Mouse (Mus musculus): ENCODE results near the gene Esyt1. TPM values are rescaled to one million over a fixed set of nuclear protein-coding genes. Genes with fewer than 3 reads are reported as not detected.
"Not testable (repeated sequence)": the region's sequence is repeated elsewhere in the genome, so short reads cannot be mapped to it uniquely, and the experiment has no call there.

The Esyt1 gene
- polyA plus RNA-seq, 1 experiment, result 166 TPM

DNA sequence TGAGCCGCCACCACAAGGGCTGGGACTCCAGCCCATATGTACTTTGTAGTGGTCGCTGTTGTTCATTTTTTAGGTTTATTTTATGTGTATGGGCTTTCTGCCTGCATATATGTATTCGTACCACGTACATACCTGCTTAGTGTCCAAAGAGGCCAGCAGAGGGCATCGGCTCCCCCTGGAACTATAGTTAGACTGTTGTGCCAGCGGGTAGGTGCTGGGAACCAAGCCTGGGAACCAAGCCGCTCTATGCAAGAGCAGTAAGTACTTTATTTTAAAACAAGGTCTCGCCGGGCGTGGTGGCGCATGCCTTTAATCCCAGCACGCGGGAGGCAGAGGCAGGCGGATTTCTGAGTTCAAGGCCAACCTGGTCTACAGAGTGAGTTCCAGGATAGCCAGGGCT lies 19.7 kb downstream of the Esyt1 start:
- H3K4me2 ChIP-seq (ENCODE audit: low read depth), result no peak overlapping the region
- H3K79me2 ChIP-seq (ENCODE audit: control insufficient read depth, insufficient read depth), result no peaks in the 10 kb centered on the region
- no peak for TF ChIP-seq MYOD1 (IDR thresholded peaks at IDR 0.05; ENCODE audit: control insufficient read depth in 1 of 3, insufficient read length in 2 of 3, low read depth in 2 of 3)
- no peak for TF ChIP-seq MYOG (IDR thresholded peaks at IDR 0.05; ENCODE audit: control insufficient read depth in 1 of 3, insufficient read depth in 1 of 3, insufficient read length in 2 of 3, low read depth in 2 of 3)
- no peak for TF ChIP-seq SRF (IDR thresholded peaks at IDR 0.05; ENCODE audit: control insufficient read depth, insufficient read length, low read depth)
- no peak for TF ChIP-seq MAX (IDR thresholded peaks at IDR 0.05; ENCODE audit: low read depth)
- TF ChIP-seq POLR2AphosphoS2 (IDR thresholded peaks at IDR 0.05; ENCODE audit: insufficient read length, low read depth), result no peak
- TF ChIP-seq POLR2A (IDR thresholded peaks at IDR 0.05; ENCODE audit: insufficient read length, low read depth), result no peak
- TF ChIP-seq CEBPB (IDR thresholded peaks at IDR 0.05; ENCODE audit: insufficient read depth, poor library complexity, severe bottlenecking), result no peak
- TF ChIP-seq USF1 (IDR thresholded peaks at IDR 0.05; ENCODE audit: low read depth), result no peak
- TF ChIP-seq TCF12 (IDR thresholded peaks at IDR 0.05; ENCODE audit: insufficient read depth, poor library complexity, severe bottlenecking), result no peak
- TF ChIP-seq TCF3 (IDR thresholded peaks at IDR 0.05; ENCODE audit: insufficient read length, low read depth), result no peak
- no peak for TF ChIP-seq REST (IDR thresholded peaks at IDR 0.05; ENCODE audit: insufficient read depth, insufficient read length)
- no peak for TF ChIP-seq E2F4 (IDR thresholded peaks at IDR 0.05; ENCODE audit: insufficient read depth)
- peaks cover 19% of the 10 kb centered on the region for H3K36me3 ChIP-seq (ENCODE audit: control insufficient read depth, insufficient read depth)
- no peaks in the 10 kb centered on the region for H3K27me3 ChIP-seq (ENCODE audit: control insufficient read depth, insufficient read depth, insufficient read length)
- H3ac ChIP-seq (ENCODE audit: control insufficient read depth, insufficient read length), result no peak overlapping the region
- no peak overlapping the region for H3K4me3 ChIP-seq

DNA sequence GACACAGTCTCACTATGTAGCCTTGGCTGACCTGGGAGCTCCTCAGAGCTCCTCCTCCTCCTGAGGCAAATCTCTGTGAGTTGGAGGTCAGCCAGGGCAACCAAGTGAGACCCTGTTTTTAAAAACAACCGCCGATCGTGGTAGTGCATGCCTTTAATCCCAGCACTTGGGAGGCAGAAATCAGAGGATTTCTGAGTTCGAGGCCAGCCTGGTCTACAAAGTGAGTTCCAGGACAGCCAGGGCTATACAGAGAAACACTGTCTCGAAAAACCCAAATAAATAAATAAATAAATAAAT lies 20.4 kb downstream of the Esyt1 start:
- not testable (repeated sequence) for H3ac ChIP-seq (ENCODE audit: control insufficient read depth, insufficient read length); H3K4me3 ChIP-seq

DNA sequence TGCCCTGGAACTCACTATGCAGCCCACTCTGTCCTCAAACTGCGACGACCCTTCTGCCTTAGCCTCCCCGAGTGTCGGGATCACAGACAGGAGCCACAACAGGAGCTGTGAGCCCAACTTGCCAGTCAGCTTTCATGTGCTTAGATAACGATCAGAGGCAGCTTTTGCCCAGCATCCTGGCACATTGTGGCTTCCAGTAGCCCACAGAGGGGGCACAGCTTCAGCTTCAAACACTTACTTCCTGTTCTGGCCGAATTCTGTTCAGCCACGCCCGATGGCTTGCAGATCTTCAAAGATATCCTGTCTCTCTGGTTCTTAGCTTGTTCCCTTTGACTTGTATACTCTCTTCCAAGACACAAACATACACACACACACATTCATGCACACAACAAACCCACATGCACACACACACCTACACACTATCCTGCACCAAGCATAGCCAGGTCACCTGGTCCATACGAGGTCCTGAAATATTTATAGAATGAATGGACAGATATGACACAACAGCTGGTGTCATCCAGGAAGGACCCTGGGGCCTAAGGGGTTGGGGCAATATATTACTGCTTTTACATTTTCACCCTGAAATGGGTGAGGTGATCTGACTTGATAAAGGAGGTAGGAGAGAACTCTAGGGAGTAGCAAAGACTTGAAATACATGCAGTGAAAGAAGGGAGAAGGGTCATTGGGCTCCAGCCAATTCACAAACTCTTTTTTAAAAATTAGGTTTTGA lies 20.9 kb downstream of the Esyt1 start:
- Histone ChIP-seq H3K36me3 (ENCODE audit: control insufficient read depth, insufficient read depth) (peaks cover 8% of the 10 kb centered on the region), H3K4me2 (ENCODE audit: low read depth) (peak overlapping the region; percentile 25), H3K4me3 (no peak overlapping the region), H3ac (ENCODE audit: control insufficient read depth, insufficient read length) (no peak overlapping the region), H3K27me3 (ENCODE audit: control insufficient read depth, insufficient read depth, insufficient read length) (no peaks in the 10 kb centered on the region), H3K79me2 (ENCODE audit: control insufficient read depth, insufficient read depth) (no peaks in the 10 kb centered on the region)
- TF ChIP-seq MYOG (IDR thresholded peaks at IDR 0.05; ENCODE audit: control insufficient read depth in 1 of 3, insufficient read depth in 1 of 3, insufficient read length in 2 of 3, low read depth in 2 of 3), result peak in 1 of 3 experiments; percentile 4
- no peak for TF ChIP-seq MYOD1 (IDR thresholded peaks at IDR 0.05; ENCODE audit: control insufficient read depth in 1 of 3, insufficient read length in 2 of 3, low read depth in 2 of 3)

More for the DNA sequence above, 20.4 kb downstream of the Esyt1 start:
- H3K79me2 ChIP-seq (ENCODE audit: control insufficient read depth, insufficient read depth); H3K27me3 ChIP-seq (ENCODE audit: control insufficient read depth, insufficient read depth, insufficient read length); H3K4me2 ChIP-seq (ENCODE audit: low read depth): not testable (repeated sequence)
- peaks cover 13% of the 10 kb centered on the region for H3K36me3 ChIP-seq (ENCODE audit: control insufficient read depth, insufficient read depth)

DNA sequence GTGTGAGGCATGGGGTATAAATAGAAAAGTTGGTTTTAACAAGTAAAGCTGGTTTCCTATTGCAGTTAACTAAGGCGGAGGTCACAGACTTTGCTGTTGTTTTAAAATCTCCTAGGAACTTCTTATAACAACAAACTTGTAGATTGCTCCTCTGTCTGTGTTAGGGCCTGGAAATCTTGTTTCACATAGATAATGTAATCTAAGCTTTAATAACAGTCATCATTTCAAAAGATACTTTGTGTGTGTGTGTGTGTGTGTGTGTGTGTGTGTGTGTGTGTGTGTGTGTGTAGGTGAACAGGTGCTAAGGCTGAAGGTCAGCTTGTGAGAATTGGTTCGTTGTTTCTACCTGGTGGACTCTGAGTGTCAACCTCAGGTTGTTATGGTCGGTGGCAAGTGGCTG lies 21.7 kb downstream of the Esyt1 start:
- TF ChIP-seq USF1 (IDR thresholded peaks at IDR 0.05; ENCODE audit: low read depth), result no peak
- no peak for TF ChIP-seq MYOD1 (IDR thresholded peaks at IDR 0.05; ENCODE audit: control insufficient read depth in 1 of 3, insufficient read length in 2 of 3, low read depth in 2 of 3)
- TF ChIP-seq MAX (IDR thresholded peaks at IDR 0.05; ENCODE audit: low read depth), result no peak
- no peak for TF ChIP-seq POLR2AphosphoS2 (IDR thresholded peaks at IDR 0.05; ENCODE audit: insufficient read length, low read depth)
- no peaks in the 10 kb centered on the region for H3K79me2 ChIP-seq (ENCODE audit: control insufficient read depth, insufficient read depth)
- H3ac ChIP-seq (ENCODE audit: control insufficient read depth, insufficient read length), result no peak overlapping the region
- H3K4me3 ChIP-seq, result no peak overlapping the region
- peak overlapping the region; percentile 25 for H3K4me2 ChIP-seq (ENCODE audit: low read depth)
- peaks cover under 1% of the 10 kb centered on the region for H3K36me3 ChIP-seq (ENCODE audit: control insufficient read depth, insufficient read depth)
- H3K27me3 ChIP-seq (ENCODE audit: control insufficient read depth, insufficient read depth, insufficient read length), result no peaks in the 10 kb centered on the region

DNA sequence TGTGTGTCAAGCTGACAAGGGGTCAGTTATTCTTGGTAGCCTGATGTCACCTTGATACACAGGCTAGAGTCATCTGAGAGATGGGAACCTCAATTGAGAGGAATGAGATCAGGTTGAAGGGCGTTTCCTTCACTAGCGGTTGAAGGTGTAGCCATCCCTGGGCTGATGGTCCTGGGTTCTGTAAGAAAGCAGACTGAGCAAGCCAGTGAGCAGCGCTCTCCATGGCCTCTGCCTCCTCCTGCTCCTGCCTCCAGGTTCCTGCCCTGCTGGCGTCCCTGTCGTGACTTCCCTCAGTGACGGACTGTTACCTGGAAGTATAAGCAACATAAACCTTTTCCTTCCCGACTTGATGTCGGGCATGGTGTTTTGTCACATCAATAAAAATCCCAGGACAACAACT lies 22.1 kb downstream of the Esyt1 start:
- no peak overlapping the region for H3K4me3 ChIP-seq
- no peak overlapping the region for H3ac ChIP-seq (ENCODE audit: control insufficient read depth, insufficient read length)
- H3K27me3 ChIP-seq (ENCODE audit: control insufficient read depth, insufficient read depth, insufficient read length), result no peaks in the 10 kb centered on the region
- TF ChIP-seq E2F4 (IDR thresholded peaks at IDR 0.05; ENCODE audit: insufficient read depth), result no peak
- TF ChIP-seq MAX (IDR thresholded peaks at IDR 0.05; ENCODE audit: low read depth), result no peak
- no peak for TF ChIP-seq TCF3 (IDR thresholded peaks at IDR 0.05; ENCODE audit: insufficient read length, low read depth)
- TF ChIP-seq MYOD1 (IDR thresholded peaks at IDR 0.05; ENCODE audit: control insufficient read depth in 1 of 3, insufficient read length in 2 of 3, low read depth in 2 of 3), result no peak
- TF ChIP-seq MYOG (IDR thresholded peaks at IDR 0.05; ENCODE audit: control insufficient read depth in 1 of 3, insufficient read depth in 1 of 3, insufficient read length in 2 of 3, low read depth in 2 of 3), result no peak
- TF ChIP-seq CEBPB (IDR thresholded peaks at IDR 0.05; ENCODE audit: insufficient read depth, poor library complexity, severe bottlenecking), result no peak
- no peaks in the 10 kb centered on the region for H3K36me3 ChIP-seq (ENCODE audit: control insufficient read depth, insufficient read depth)
- peak overlapping the region; percentile 34 for H3K4me2 ChIP-seq (ENCODE audit: low read depth)
- H3K79me2 ChIP-seq (ENCODE audit: control insufficient read depth, insufficient read depth), result no peaks in the 10 kb centered on the region

DNA sequence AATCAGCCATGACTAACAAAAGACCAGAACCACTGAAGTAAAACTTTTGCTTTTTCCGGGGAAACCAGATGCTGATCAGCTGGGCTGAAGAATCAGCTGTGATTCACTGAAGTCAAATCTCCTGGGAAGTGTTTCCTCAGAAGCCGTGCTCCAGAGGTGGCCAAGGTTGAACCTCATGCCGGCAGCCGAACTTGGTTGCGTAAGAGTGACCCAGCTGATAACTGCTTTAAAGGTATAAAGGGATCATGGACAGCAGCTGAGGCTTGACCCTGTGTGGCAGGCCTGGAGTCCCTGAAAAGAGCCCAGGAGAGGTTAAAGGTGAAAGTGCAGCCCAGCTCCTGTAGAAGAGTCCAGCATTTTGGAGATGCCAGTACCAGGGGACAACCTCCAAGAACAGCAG lies 23.3 kb downstream of the Esyt1 start:
- H3K36me3 ChIP-seq (ENCODE audit: control insufficient read depth, insufficient read depth), result no peaks in the 10 kb centered on the region
- no peak overlapping the region for H3K4me2 ChIP-seq (ENCODE audit: low read depth)
- no peaks in the 10 kb centered on the region for H3K79me2 ChIP-seq (ENCODE audit: control insufficient read depth, insufficient read depth)
- no peak for TF ChIP-seq TCF12 (IDR thresholded peaks at IDR 0.05; ENCODE audit: insufficient read depth, poor library complexity, severe bottlenecking)
- no peak for TF ChIP-seq MAX (IDR thresholded peaks at IDR 0.05; ENCODE audit: low read depth)
- peak; percentile 72 for TF ChIP-seq CEBPB (IDR thresholded peaks at IDR 0.05; ENCODE audit: insufficient read depth, poor library complexity, severe bottlenecking)
- no peak for TF ChIP-seq REST (IDR thresholded peaks at IDR 0.05; ENCODE audit: insufficient read depth, insufficient read length)
- TF ChIP-seq POLR2A (IDR thresholded peaks at IDR 0.05; ENCODE audit: insufficient read length, low read depth), result no peak
- no peak overlapping the region for H3K4me3 ChIP-seq
- H3ac ChIP-seq (ENCODE audit: control insufficient read depth, insufficient read length), result no peak overlapping the region
- H3K27me3 ChIP-seq (ENCODE audit: control insufficient read depth, insufficient read depth, insufficient read length), result no peaks in the 10 kb centered on the region
